Mouse (Mus musculus) liver, adult 2 months (tissue): ENCODE data around the gene Sidt1. TPM values are rescaled to one million over a fixed set of nuclear protein-coding genes. Genes with fewer than 3 reads are reported as not detected.

Experiments used
- DNase-seq: peaks from one replicate; pipeline ENCODE4 v3.0.0-alpha.2; 2011; ENCODE audit warnings: low read depth, low spot score; ENCODE audit errors: extremely low read depth
- H3K27ac ChIP-seq: fragments of 200-500 bp; replicated peaks from 2 replicates; pipeline ENCODE4 v1.5.1; 2012; ENCODE audit warnings: low read depth, mild to moderate bottlenecking, control low read depth, inconsistent platforms, low read length; ENCODE audit not compliant: insufficient read depth
- H3K27me3 ChIP-seq: fragments of 200-500 bp; 2 replicates; pipeline ENCODE4 v1.6.1; 2012; ENCODE audit warnings: mild to moderate bottlenecking, moderate library complexity, low read length, inconsistent platforms; ENCODE audit not compliant: control insufficient read depth, insufficient read depth
- H3K36me3 ChIP-seq: fragments of 200-500 bp; 2 replicates; pipeline ENCODE4 v1.6.1; 2012; ENCODE audit warnings: low read length, inconsistent platforms; ENCODE audit not compliant: control insufficient read depth, insufficient read depth
- H3K4me1 ChIP-seq: fragments of 200-500 bp; 2 replicates; pipeline ENCODE4 v1.6.1; 2011; ENCODE audit warnings: low read length; ENCODE audit not compliant: control insufficient read depth, insufficient read depth
- H3K4me3 ChIP-seq: fragments of 200-500 bp; 2 replicates; pipeline ENCODE4 v1.5.1; 2011; ENCODE audit warnings: low read depth, mild to moderate bottlenecking, control low read depth, low read length, moderate library complexity; ENCODE audit not compliant: insufficient read depth
- H3K79me2 ChIP-seq: fragments of 200-500 bp; 2 replicates; pipeline ENCODE4 v1.6.1; 2012; ENCODE audit warnings: inconsistent platforms, mild to moderate bottlenecking, low read length, moderate library complexity; ENCODE audit not compliant: control insufficient read depth, insufficient read depth
- H3K9ac ChIP-seq: fragments of 200-500 bp; 2 replicates; pipeline ENCODE4 v1.6.1; 2012; ENCODE audit warnings: low read depth, mild to moderate bottlenecking, control low read depth, inconsistent platforms, low read length
- CTCF ChIP-seq: fragments of 200-500 bp; IDR thresholded peaks from 2 replicates; pipeline ENCODE4 v1.5.1; 2011; ENCODE audit warnings: low read depth, low read length, control low read depth
- POLR2A ChIP-seq: fragments of 200-500 bp; IDR thresholded peaks from 2 replicates; pipeline ENCODE4 v1.6.1; 2011; ENCODE audit warnings: low read length, control low read depth; ENCODE audit not compliant: insufficient read depth; ENCODE audit errors: extremely low read depth
- WGBS: fragments of 180-500 bp; shearing (Covaris S2); methylation state at CpG from one replicate; pipeline ENCODE4 v1.1.7; 2018; 5-methylcytosine and 5-hydroxymethylcytosine counted together
- polyA plus RNA-seq: library from polyadenylated mRNA; depleted of rRNA; stranded (reverse); fragments of >200 nt; gene quantifications from 2 replicates; pipeline ENCODE4 v1.2.3, GENCODE M21; 2012
- total RNA-seq: library from RNA; depleted of rRNA; stranded (reverse); fragments of >200 nt; gene quantifications from 2 replicates; pipeline ENCODE4 v1.2.3, GENCODE M21; 2014

The Sidt1 gene
- total and polyA plus RNA-seq, 2 experiments, result under 0.01 to 0.23 TPM

DNA sequence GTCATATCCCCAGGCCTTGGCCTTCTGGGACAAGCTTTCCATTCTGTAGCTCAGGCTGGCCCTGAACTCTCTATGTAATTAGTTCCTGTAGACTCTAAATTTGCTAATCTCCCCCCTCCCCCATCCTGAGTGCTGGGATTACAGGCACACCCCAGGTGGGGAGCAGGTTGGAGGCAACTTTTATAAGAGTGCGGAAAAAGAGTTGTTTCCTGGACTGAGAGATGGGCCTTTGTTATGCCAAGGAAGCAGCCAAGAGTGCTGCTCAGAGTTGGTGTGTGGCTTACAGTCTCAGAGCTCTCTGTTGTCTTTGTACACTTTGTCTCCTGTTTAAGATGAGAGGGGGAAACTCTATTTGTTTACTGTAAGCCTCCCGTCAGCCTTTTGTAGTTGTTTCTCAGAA lies 52.2 kb downstream of the Sidt1 start:
- Histone ChIP-seq H3K4me1 (no peaks in the 10 kb centered on the region), H3K27me3 (no peaks in the 10 kb centered on the region), H3K79me2 (no peaks in the 10 kb centered on the region), H3K36me3 (no peaks in the 10 kb centered on the region), H3K9ac (no peak overlapping the region), H3K4me3 (no peak overlapping the region), H3K27ac (no peak overlapping the region)
- TF ChIP-seq POLR2A, result no peak
- no peak for TF ChIP-seq CTCF
- 92% methylated on average over 2 of the region's 2 CpGs for WGBS
- no peak for DNase-seq

DNA sequence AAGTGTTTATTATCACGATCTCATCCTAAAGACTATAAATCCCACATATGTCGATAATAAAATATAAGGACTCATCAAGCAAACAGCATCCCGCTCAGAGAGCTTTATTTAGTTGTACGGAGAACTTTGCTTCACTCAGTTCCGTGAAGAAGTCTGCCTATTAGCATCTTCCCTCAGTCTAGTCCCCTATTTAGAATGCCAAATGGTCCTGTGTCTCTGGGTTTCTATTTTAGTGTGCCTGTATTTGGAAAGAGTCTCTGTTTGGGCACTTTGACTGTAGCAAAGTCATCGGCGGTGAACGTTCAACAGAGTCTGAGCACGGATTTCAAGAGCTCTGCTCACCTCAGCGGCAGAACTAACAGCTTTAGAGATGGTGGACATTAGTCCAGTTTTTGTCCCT lies 55.8 kb downstream of the Sidt1 start:
- no peaks in the 10 kb centered on the region for H3K79me2 ChIP-seq
- no peak for TF ChIP-seq CTCF
- no peak for TF ChIP-seq POLR2A
- H3K4me3 ChIP-seq, result no peak overlapping the region
- H3K9ac ChIP-seq, result no peak overlapping the region
- no peaks in the 10 kb centered on the region for H3K36me3 ChIP-seq
- H3K4me1 ChIP-seq, result no peaks in the 10 kb centered on the region
- H3K27ac ChIP-seq, result no peak overlapping the region
- DNase-seq, result no peak
- H3K27me3 ChIP-seq, result no peaks in the 10 kb centered on the region
- WGBS, result 94% methylated on average over 10 of the region's 10 CpGs

DNA sequence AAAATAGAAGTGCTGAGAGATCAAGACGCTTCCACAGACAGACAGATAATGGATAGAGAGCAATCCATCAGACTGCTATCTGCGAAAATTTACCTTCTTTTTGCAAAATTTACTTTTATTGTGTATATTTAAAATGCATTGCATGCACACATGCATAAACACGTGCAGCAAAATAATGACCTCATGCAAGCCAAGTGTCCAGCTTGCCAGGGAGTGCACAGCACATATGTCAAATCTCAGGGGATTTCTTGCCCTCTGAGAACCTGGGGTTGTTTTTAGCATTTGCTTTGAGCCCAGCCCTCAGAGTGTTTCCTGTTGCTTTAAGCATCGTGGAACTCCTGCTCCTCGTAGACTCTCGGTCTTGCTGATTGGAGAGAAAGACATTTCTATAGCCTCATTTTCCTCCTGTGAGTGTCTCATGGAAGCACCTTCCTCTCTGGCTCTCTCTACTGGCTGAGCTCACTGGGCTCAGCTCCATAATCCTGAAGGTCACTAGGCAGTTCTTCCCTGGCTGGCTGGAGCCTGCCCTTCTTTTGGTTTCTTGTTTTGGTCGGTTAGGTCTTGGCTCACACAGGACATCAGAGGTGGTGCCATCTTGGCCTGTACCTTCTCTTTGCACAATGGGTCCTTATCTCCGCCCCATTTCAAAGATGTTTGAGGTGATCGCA lies 61.5 kb downstream of the Sidt1 start:
- WGBS, result 78% methylated on average over 9 of the region's 9 CpGs
- no peak overlapping the region for H3K9ac ChIP-seq
- H3K4me1 ChIP-seq, result no peaks in the 10 kb centered on the region
- H3K27me3 ChIP-seq, result no peaks in the 10 kb centered on the region
- DNase-seq, result no peak
- no peak for TF ChIP-seq POLR2A
- TF ChIP-seq CTCF, result no peak
- no peak overlapping the region for H3K27ac ChIP-seq
- H3K4me3 ChIP-seq, result no peak overlapping the region
- H3K79me2 ChIP-seq, result no peaks in the 10 kb centered on the region
- H3K36me3 ChIP-seq, result no peaks in the 10 kb centered on the region

DNA sequence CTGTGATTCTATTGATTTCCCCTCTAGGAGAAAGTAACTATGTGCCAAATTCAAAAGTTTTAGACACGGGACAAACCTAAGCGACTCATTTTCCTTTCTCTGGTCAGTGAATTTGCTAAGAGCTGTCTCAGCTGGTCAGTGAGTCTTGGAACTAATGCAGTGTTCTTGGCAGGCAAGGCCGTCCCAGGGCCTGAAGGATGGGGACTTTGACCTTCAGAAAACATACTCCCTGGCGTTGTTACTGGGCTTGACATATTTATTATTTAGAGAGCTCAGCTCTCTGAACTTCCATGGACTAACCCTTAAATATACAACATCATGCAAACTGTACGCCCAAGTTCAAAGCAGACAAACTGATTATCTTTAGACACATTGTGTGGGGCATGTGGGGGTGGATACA lies 62.4 kb downstream of the Sidt1 start:
- WGBS, result 44% methylated on average over 5 of the region's 5 CpGs
- Histone ChIP-seq H3K9ac (no peak overlapping the region), H3K79me2 (no peaks in the 10 kb centered on the region), H3K4me1 (no peaks in the 10 kb centered on the region), H3K4me3 (no peak overlapping the region), H3K36me3 (no peaks in the 10 kb centered on the region), H3K27ac (no peak overlapping the region), H3K27me3 (no peaks in the 10 kb centered on the region)
- TF ChIP-seq CTCF (no peak), POLR2A (no peak)
- peak; percentile 18 for DNase-seq

DNA sequence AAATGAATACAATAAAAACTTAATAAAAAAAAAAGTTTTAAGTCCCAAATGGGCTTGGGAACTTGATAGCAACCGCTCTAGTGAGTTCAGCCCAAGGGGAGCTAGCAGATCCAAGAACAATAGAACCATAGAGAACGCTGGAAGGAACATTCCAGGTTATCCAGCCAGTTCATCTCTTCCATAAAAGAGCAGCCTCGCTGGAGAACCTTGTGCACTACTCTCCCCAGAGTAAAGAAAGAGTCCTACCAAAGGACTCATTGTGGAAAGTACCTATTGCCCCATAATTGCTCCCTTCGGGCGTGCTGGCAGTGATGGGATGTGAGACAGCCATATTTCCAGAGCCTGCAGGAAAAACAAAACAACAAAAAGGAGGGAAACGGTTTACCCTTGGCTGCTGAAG lies 63.4 kb downstream of the Sidt1 start:
- H3K9ac ChIP-seq, result no peak overlapping the region
- H3K4me3 ChIP-seq, result no peak overlapping the region
- no peak for DNase-seq
- no peaks in the 10 kb centered on the region for H3K4me1 ChIP-seq
- H3K27ac ChIP-seq, result no peak overlapping the region
- 84% methylated on average over 6 of the region's 6 CpGs for WGBS
- TF ChIP-seq POLR2A, result no peak
- no peak for TF ChIP-seq CTCF
- H3K36me3 ChIP-seq, result no peaks in the 10 kb centered on the region
- H3K79me2 ChIP-seq, result no peaks in the 10 kb centered on the region
- H3K27me3 ChIP-seq, result no peaks in the 10 kb centered on the region

DNA sequence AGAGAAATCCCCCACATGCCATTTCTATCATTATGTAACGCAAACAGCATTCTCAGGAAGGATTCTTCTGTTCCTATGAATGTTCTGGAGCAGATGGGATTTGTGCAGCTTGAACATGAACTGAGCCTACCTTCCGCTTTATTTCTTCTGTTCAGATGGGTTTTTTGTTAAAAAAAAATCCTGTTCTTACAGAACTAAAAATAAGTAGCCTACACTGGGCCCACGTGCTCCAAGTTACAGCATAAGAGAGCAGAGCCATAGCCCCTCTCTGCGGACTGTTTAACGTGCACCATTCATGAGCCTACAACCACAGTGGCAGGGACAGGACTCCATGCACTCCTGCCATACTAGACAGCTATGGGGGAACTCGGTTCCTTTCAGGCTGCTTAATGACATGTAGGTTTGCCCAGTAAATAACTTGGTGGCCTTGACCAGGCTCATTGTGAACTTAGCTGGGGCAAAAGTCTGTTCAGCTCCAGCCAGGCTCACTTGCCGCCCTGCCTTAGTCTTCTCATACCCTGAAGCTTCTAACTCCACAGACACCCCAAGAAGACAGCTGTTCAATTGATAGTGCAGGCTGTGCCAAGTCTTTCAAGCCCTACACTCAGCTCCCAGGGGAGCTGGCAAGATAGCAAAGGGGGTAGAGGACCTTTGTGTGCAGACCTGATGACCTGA lies 64.3 kb downstream of the Sidt1 start:
- Histone ChIP-seq H3K27me3 (no peaks in the 10 kb centered on the region), H3K4me3 (no peak overlapping the region), H3K79me2 (no peaks in the 10 kb centered on the region), H3K4me1 (no peaks in the 10 kb centered on the region), H3K9ac (no peak overlapping the region), H3K27ac (no peak overlapping the region), H3K36me3 (no peaks in the 10 kb centered on the region)
- TF ChIP-seq CTCF (no peak), POLR2A (no peak)
- DNase-seq, result no peak
- 80% methylated on average over 7 of the region's 7 CpGs for WGBS
